Mouse (Mus musculus) right cerebral cortex, postnatal 4 days (tissue): ENCODE measurements around the gene Cpne2.

ENCODE experiments used
- DNase-seq: peaks from one replicate; pipeline ENCODE4 v3.0.0-alpha.2; 2022

The Cpne2 gene

DNA sequence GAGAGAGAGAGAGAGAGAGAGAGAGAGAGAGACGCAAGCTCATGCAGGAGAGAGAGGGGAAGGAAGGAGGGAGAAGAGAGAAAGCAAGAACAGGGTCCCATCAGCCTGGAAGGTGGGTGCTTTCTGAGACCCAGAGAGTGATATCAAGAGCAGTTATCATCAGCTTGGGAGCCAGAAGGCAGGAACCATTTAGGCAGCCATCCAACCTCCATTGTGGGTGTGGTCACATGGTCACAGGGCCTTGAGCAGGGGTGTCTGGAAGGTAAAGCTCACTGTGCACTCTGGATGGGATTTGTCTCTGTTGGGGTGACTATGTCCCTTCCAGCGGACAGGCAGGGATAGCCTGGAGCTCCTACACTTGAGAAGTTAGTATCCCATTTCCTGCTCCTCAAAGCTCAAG lies 7.2 kb downstream of the Cpne2 start:
- DNase-seq = no peak

GRCm38 (mm10) chr8:94540889-94541795 lies 8.4 kb downstream of the Cpne2 start:
- no peak for DNase-seq

DNA sequence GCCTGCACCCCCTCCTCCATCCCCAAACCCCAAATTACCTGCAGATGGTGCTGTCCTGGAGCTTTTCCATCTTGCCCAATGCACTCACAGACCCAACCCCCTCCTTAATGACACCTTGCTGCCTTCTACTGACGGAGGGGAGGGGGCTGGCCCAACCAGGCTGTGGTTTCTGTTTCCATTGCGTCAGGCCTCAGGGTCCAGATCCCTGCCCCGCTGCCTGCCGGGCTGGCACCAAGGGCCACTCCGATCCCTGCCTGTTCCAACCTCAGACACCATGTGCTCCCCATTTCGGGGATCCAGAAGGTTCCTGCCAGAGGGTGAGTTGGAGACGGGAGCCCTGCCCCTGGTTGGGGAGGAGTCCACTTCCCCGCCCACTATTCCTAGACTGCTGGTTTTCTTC lies 11.2 kb downstream of the Cpne2 start:
- DNase-seq = no peak

GRCm38 (mm10) chr8:94549041-94549440 lies 16.3 kb downstream of the Cpne2 start:
- no peak for DNase-seq

DNA sequence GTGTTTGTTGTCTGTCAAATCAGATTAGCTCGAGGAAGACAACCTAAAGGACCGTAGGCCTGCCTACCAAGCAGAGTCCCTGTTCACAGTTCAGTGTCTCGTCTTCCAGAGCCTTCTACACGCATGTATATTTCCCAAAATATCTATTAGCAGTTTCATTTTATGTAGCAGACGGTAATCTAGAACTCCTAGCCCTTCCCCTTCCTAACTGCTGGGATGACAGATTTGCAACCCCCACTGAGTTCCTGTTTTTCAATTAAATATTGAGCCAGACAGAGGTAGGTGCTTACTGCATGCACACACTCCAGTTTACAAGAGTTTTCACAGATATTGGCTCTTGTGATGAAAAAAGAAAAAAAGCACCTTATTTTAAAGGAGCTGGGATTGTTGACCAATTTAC lies 16.7 kb downstream of the Cpne2 start:
- no peak for DNase-seq

DNA sequence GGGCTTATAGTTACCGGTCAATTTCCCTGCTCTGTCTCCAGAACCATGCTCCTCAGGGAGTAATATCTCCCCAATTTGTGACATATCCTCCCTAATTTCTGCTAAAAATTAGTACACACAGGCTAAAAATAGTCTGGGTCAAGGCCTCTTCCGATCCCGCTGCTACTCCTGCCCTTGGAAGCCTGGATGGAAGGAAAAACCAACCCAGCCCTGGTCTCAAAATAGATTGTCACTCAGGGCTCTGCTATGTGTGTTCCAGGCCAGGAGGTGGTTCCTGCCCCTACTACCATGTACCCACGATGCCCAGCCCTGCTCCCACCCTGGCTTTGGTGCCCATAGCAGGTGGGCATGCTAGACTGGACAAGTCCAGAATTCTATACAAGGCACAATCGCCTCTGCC lies 17.2 kb downstream of the Cpne2 start:
- DNase-seq = no peak

GRCm38 (mm10) chr8:94551471-94552422 lies 19.0 kb downstream of the Cpne2 start:
- DNase-seq = peak; percentile 68

DNA sequence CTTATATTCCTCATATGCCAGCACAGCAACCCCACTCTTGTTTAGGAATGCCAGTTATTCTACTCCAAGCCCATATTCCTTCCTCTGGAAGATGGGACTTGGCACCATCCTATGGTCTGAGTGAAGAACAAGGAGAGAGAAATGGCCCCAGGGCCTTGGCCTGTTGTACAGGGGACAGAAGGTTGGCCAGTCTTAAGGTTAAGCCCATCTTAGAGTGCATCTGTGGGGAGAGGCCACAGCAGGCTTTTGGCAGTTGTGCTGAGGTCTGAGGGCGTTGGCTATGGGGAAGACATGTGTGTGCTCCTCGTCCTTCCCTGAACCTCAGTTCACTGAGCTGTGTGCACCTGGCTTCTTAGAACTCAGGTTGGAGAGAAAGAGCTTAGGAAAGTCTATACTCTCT lies 19.9 kb downstream of the Cpne2 start:
- DNase-seq = no peak

- DNase-seq = no peak
Observed at GRCm38 (mm10) chr8:94557281-94557680, 24.5 kb downstream of the Cpne2 start.

- DNase-seq = no peak
Observed at GRCm38 (mm10) chr8:94561256-94561655, 28.5 kb downstream of the Cpne2 start.

- DNase-seq = no peak
Observed at GRCm38 (mm10) chr8:94564421-94564820, 31.6 kb downstream of the Cpne2 start.

- DNase-seq = no peak
Observed at GRCm38 (mm10) chr8:94566033-94566432, 33.2 kb downstream of the Cpne2 start.

DNA sequence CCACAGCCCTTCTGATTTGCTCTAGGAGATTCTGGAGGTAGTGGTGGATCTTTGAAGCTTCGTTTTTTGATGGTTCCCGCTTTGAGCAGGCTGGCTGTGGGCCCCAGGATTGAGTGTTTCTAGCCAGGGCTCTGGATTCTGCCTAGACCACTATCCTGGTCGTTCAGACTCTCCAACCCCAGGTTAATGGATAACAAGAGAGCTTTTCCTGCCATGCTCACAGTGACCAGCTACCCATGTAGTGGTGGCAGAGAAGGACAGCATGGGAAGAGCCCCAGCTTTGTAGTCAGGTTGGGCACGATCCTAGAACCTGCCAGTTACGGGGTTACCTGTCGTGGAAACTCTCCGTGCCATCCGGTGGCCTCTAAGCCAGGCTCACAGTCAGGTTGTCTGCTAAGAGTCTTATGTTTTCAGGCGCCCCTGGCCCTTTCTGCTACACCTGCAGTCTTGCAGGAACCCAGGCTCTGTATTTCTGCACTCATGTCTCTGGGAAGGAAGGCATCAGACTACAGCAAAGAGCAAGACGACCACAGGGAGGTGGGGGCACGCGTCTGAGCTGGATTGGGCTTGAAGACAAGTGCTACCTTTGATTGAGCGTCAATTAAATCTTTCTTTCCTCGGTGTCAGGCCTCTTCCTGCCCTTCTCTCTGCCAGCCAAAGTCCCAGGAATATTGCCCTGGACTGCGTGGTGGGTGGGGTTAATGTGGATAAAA lies 33.8 kb downstream of the Cpne2 start:
- no peak for DNase-seq

- DNase-seq = peak; percentile 29
Observed at GRCm38 (mm10) chr8:94567159-94567849, 34.5 kb downstream of the Cpne2 start.

- DNase-seq = no peak
Observed at GRCm38 (mm10) chr8:94568098-94568497, 35.3 kb downstream of the Cpne2 start.

DNA sequence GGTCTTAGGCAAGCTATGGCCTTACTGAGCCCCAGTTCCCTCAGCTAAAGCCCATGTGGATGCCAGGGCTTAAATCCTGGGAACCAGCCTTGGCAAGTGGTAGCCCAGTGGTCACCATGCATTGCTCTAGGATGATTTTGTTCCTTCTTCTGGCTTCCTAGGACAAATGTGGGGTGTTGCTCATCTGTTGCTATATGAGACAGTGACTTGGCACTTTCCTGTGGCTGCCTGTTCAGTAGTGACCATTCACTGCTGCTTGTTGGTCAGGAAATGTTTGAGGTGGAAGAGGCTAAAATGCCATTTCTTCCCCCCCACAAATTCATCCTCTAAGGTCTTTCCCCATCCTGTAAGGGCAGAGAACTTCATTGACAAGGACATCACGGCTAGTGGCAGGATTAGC lies 36.6 kb downstream of the Cpne2 start:
- no peak for DNase-seq

DNA sequence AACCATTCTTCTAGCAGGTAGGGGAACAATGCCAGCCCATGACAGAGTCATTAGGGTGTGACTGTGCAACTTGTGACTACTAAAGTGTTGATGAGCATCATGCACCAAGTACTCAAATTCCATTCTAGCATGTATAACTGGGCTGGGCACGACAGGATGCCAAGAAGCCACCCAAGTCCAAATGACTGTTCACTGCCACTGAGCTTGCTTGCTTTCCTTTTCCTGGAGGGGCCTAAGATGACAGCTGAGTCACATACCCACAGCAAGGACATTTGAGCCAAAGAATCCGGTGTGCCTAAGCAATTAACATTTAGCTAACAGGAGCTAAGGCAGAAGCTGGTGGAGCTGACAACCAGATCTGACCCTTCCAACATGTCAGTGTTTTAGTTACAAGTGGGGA lies 39.1 kb downstream of the Cpne2 start:
- DNase-seq = no peak

DNA sequence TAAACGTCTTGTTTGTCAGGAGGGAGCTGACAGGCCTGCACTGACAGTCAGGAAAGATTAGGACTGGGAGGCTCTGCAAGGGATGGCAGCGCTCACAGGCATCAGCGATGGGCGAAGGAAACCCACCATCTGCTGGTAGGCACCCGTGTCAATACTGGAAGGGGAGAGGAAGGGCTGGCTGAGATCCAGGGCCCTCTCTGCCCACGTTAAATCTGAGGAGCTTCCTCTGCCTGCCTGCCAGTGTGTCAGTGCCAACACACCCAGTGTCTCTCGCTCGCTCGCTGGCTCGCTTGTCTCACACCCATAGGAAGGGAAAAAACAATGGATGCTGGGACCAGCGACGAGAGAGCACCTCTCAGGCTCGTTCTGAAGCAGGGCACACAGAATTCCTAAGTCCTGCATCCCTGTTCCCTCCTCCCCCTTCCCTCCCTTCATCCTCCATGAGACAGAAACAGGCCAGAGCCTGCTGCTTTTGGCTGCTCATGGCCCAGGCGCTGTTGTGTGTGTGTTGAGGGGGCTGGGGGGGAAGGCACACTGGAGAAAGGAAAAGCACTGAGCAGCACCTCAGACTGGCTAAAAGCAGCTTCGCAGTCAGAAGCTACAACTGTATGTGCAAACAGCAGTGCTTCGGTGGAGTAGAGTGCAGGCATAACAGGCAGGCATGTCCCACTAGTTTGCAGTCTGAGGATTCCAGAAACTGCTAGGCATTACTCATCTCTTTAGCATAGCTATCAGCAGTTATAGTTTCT lies 41.5 kb downstream of the Cpne2 start:
- DNase-seq = peak; percentile 77

DNA sequence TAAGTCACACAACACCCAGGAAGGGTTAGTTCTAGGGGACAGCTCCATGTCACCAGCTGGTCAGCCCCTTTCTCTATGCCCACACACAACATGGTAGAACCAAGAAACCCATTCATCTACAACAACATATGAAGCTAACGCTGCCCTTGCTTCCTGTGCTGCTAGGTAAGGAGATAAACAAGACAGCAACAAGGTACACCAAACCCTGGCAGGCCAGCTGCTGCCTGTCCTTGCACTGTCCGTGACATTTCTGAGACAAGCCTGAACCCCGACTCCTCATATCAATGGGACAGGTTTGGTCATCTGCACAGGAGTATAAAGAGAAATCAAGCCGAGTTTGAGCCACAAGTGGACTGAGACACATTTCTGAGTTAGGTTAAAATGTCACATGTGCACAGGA lies 42.4 kb downstream of the Cpne2 start:
- DNase-seq = no peak

GRCm38 (mm10) chr8:94581820-94582483 lies 49.2 kb downstream of the Cpne2 start:
- no peak for DNase-seq

GRCm38 (mm10) chr8:94582569-94582968 lies 49.8 kb downstream of the Cpne2 start:
- no peak for DNase-seq
